Mouse (Mus musculus) midbrain, postnatal 0 days (tissue): ENCODE measurements around the gene Phf20. TPM values are rescaled to one million over a fixed set of nuclear protein-coding genes. Genes with fewer than 3 reads are reported as not detected.

ENCODE experiments used
- ATAC-seq: fragments of 200-750 bp; cut with Nextera tagmentation; 2 replicates; pipeline ENCODE4 v1.8.0; 2017; ENCODE audit warnings: moderate number of reproducible peaks, mild to moderate bottlenecking, moderate TSS enrichment, moderate library complexity; ENCODE audit not compliant: low FRiP score
- DNase-seq: peaks from one replicate; pipeline ENCODE4 v3.0.0-alpha.2; 2015; ENCODE audit warnings: low spot score
- H3K27ac ChIP-seq: fragments of 300-500 bp; sonication (generic); 2 replicates; pipeline ENCODE4 v1.5.1; 2014; ENCODE audit warnings: low read depth, mild to moderate bottlenecking, low read length, mixed read lengths
- H3K27me3 ChIP-seq: fragments of 300-500 bp; sonication (generic); 2 replicates; pipeline ENCODE4 v1.6.1; 2014; ENCODE audit warnings: low read length, control low read depth, mixed read lengths; ENCODE audit not compliant: insufficient read depth
- H3K36me3 ChIP-seq: fragments of 300-500 bp; sonication (generic); 2 replicates; pipeline ENCODE4 v1.6.1; 2014; ENCODE audit warnings: low read length, control low read depth, mixed read lengths; ENCODE audit not compliant: insufficient read depth
- H3K4me1 ChIP-seq: fragments of 300-500 bp; sonication (generic); 2 replicates; pipeline ENCODE4 v1.6.1; 2014; ENCODE audit warnings: mild to moderate bottlenecking, control low read depth, antibody characterized with exemption, low read length, mixed read lengths; ENCODE audit not compliant: insufficient read depth
- H3K4me2 ChIP-seq: fragments of 300-500 bp; sonication (generic); 2 replicates; pipeline ENCODE4 v1.6.1; 2014; ENCODE audit warnings: low read depth, mild to moderate bottlenecking, low read length, mixed read lengths; ENCODE audit not compliant: poor library complexity, severe bottlenecking
- H3K4me3 ChIP-seq: fragments of 300-500 bp; sonication (generic); 2 replicates; pipeline ENCODE4 v1.5.1; 2014; ENCODE audit warnings: low read depth, mild to moderate bottlenecking, low read length, moderate library complexity
- H3K9ac ChIP-seq: fragments of 300-500 bp; sonication (generic); replicated peaks from 2 replicates; pipeline ENCODE4 v1.6.1; 2014; ENCODE audit warnings: mild to moderate bottlenecking, low read length, moderate library complexity, mixed read lengths; ENCODE audit not compliant: poor library complexity, severe bottlenecking
- H3K9me3 ChIP-seq: fragments of 300-500 bp; sonication (generic); 2 replicates; pipeline ENCODE4 v1.6.1; 2016; ENCODE audit warnings: low read length, control low read depth
- CTCF ChIP-seq: IDR thresholded peaks from 2 replicates; pipeline ENCODE4 v1.5.1; 2016; ENCODE audit warnings: antibody characterized with exemption, mild to moderate bottlenecking
- WGBS: fragments of 180-500 bp; shearing (Covaris S2); extraction: QIAGEN DNeasy Blood & Tissue Kit; methylation state at CpG from one replicate; pipeline ENCODE4 v1.1.7; 2014; 5-methylcytosine and 5-hydroxymethylcytosine counted together
- polyA plus RNA-seq: library from polyadenylated mRNA; unstranded; fragments of >200 nt; fragmentation: Nextera tagmentation; extraction: Ambion mirVana; gene quantifications from 2 replicates; pipeline ENCODE4 v1.2.1, GENCODE M21; 2015
- total RNA-seq: library from RNA; depleted of rRNA; stranded (reverse); fragments of >200 nt; gene quantifications from 2 replicates; pipeline ENCODE4 v1.2.3, GENCODE M21; 2014

The Phf20 gene
- total and polyA plus RNA-seq, 2 experiments from 2014 or later: 27.6 to 116 TPM

GRCm38 (mm10) chr2:156217786-156218185 is 21.5 kb downstream of the Phf20 start:
- 21% methylated on average over 1 of the region's 1 CpGs for WGBS
- Histone ChIP-seq H3K27me3 (no peaks in the 10 kb centered on the region), H3K36me3 (peaks cover 3% of the 10 kb centered on the region; the same call in 1 of the 2 replicates), H3K4me1 (no peaks in the 10 kb centered on the region), H3K4me2 (no peak overlapping the region), H3K27ac (peak overlapping the region; percentile 21; the same call in 1 of the 2 replicates), H3K9me3 (no peaks in the 10 kb centered on the region), H3K4me3 (no peak overlapping the region), H3K9ac (no peak overlapping the region)
- ATAC-seq (no peak), DNase-seq (peak; percentile 18)
- TF ChIP-seq CTCF: no peak

GRCm38 (mm10) chr2:156222100-156222499 is 25.8 kb downstream of the Phf20 start:
- H3K9ac ChIP-seq: no peak overlapping the region
- no peak for DNase-seq
- H3K4me3 ChIP-seq: no peak overlapping the region
- H3K4me1 ChIP-seq: no peaks in the 10 kb centered on the region
- peaks cover 7% of the 10 kb centered on the region for H3K36me3 ChIP-seq
- TF ChIP-seq CTCF: no peak
- no peak overlapping the region for H3K27ac ChIP-seq
- no peaks in the 10 kb centered on the region for H3K9me3 ChIP-seq
- no peak for ATAC-seq
- H3K27me3 ChIP-seq: no peaks in the 10 kb centered on the region
- H3K4me2 ChIP-seq: no peak overlapping the region

- no peaks in the 10 kb centered on the region for H3K27me3 ChIP-seq
- no peak for ATAC-seq
- H3K9ac ChIP-seq: no peak overlapping the region
- H3K9me3 ChIP-seq: no peaks in the 10 kb centered on the region
- no peak overlapping the region for H3K4me3 ChIP-seq
- peaks cover 7% of the 10 kb centered on the region for H3K36me3 ChIP-seq
- WGBS: 94% methylated on average over 5 of the region's 5 CpGs
- H3K27ac ChIP-seq: no peak overlapping the region
- no peak for TF ChIP-seq CTCF
- no peaks in the 10 kb centered on the region for H3K4me1 ChIP-seq
- no peak overlapping the region for H3K4me2 ChIP-seq
- DNase-seq: no peak
Measured at GRCm38 (mm10) chr2:156224043-156224442, 27.8 kb downstream of the Phf20 start.

GRCm38 (mm10) chr2:156227689-156228088 is 31.4 kb downstream of the Phf20 start:
- H3K36me3 ChIP-seq: peaks cover 7% of the 10 kb centered on the region
- 92% methylated on average over 1 of the region's 1 CpGs for WGBS
- TF ChIP-seq CTCF: no peak
- H3K9me3 ChIP-seq: no peaks in the 10 kb centered on the region
- DNase-seq (no peak), ATAC-seq (no peak)
- H3K9ac ChIP-seq: no peak overlapping the region
- H3K4me2 ChIP-seq: no peak overlapping the region
- H3K27me3 ChIP-seq: no peaks in the 10 kb centered on the region
- H3K27ac ChIP-seq: no peak overlapping the region
- H3K4me3 ChIP-seq: no peak overlapping the region
- no peaks in the 10 kb centered on the region for H3K4me1 ChIP-seq

- ATAC-seq (no peak), DNase-seq (no peak)
- Histone ChIP-seq H3K9me3 (no peaks in the 10 kb centered on the region), H3K9ac (no peak overlapping the region), H3K4me1 (no peaks in the 10 kb centered on the region), H3K27me3 (no peaks in the 10 kb centered on the region), H3K27ac (no peak overlapping the region), H3K36me3 (peaks cover under 1% of the 10 kb centered on the region; the same call in 1 of the 2 replicates), H3K4me2 (no peak overlapping the region), H3K4me3 (no peak overlapping the region)
- no peak for TF ChIP-seq CTCF
- 96% methylated on average over 1 of the region's 1 CpGs for WGBS
Measured at GRCm38 (mm10) chr2:156229171-156229570, 32.9 kb downstream of the Phf20 start.

- no peak for ATAC-seq
- H3K36me3 ChIP-seq: peaks cover 3% of the 10 kb centered on the region; the same call in 1 of the 2 replicates
- H3K4me2 ChIP-seq: no peak overlapping the region
- H3K27ac ChIP-seq: no peak overlapping the region
- no peak overlapping the region for H3K4me3 ChIP-seq
- no peak for TF ChIP-seq CTCF
- no peaks in the 10 kb centered on the region for H3K9me3 ChIP-seq
- H3K27me3 ChIP-seq: no peaks in the 10 kb centered on the region
- no peaks in the 10 kb centered on the region for H3K4me1 ChIP-seq
- no peak overlapping the region for H3K9ac ChIP-seq
- DNase-seq: no peak
Measured at GRCm38 (mm10) chr2:156231340-156231739, 35.1 kb downstream of the Phf20 start.
